Mouse (Mus musculus) ES-E14 (cell line): Measurements from ENCODE around the gene Pbx3. TPM values are rescaled to one million over a fixed set of nuclear protein-coding genes. Genes with fewer than 3 reads are reported as not detected.

Experiments used
- DNase-seq: peaks from one replicate; pipeline ENCODE4 v3.0.0-alpha.2; 2013; ENCODE audit warnings: low read depth, low spot score
- H3K27ac ChIP-seq: 2 replicates; pipeline ENCODE4 v1.5.1; 2012; ENCODE audit warnings: low read depth, mild to moderate bottlenecking, low read length, moderate library complexity, mixed read lengths; ENCODE audit not compliant: poor library complexity, insufficient read depth, severe bottlenecking
- H3K36me3 ChIP-seq: 2 replicates; pipeline ENCODE4 v1.6.1; 2012; ENCODE audit warnings: mild to moderate bottlenecking, low read length, moderate library complexity, mixed read lengths; ENCODE audit not compliant: control insufficient read depth, poor library complexity, insufficient read depth, severe bottlenecking
- H3K4me1 ChIP-seq, 2 experiments: fragments of 150-350 bp in 1 of 2; sonication (generic) in 1 of 2; 2 replicates each; pipeline ENCODE4 v1.6.1; 2012; ENCODE audit warnings: low read length in 2 of 2, mild to moderate bottlenecking in 1 of 2, mixed read lengths in 1 of 2; ENCODE audit not compliant: control insufficient read depth in 2 of 2, insufficient read depth in 2 of 2, poor library complexity in 1 of 2
- H3K4me3 ChIP-seq, 2 experiments: fragments of 150-350 bp in 1 of 2; sonication (generic) in 1 of 2; 2 replicates each; pipeline ENCODE4 v1.5.1; 2012; ENCODE audit warnings: low read length in 2 of 2, low read depth in 1 of 2, mild to moderate bottlenecking in 1 of 2, mixed read lengths in 1 of 2; ENCODE audit not compliant: insufficient read depth in 1 of 2, poor library complexity in 1 of 2, severe bottlenecking in 1 of 2
- H3K9ac ChIP-seq: 2 replicates; pipeline ENCODE4 v1.6.1; 2012; ENCODE audit warnings: low read depth, mild to moderate bottlenecking, low read length, mixed read lengths; ENCODE audit not compliant: poor library complexity, insufficient read depth, severe bottlenecking
- H3K9me3 ChIP-seq: fragments of 150-350 bp; sonication (generic); 2 replicates; pipeline ENCODE4 v1.6.1; 2012; ENCODE audit warnings: low read depth, mild to moderate bottlenecking, low read length; ENCODE audit not compliant: control insufficient read depth, insufficient read depth
- CHD2 ChIP-seq: IDR thresholded peaks from 2 replicates; pipeline ENCODE4 v1.6.1; 2014; ENCODE audit warnings: mild to moderate bottlenecking, low read depth, low read length, inconsistent platforms
- HCFC1 ChIP-seq: IDR thresholded peaks from 2 replicates; pipeline ENCODE4 v1.6.1; 2012; ENCODE audit warnings: low read length, inconsistent platforms, borderline replicate concordance; ENCODE audit not compliant: insufficient read depth
- MAFK ChIP-seq: IDR thresholded peaks from 2 replicates; pipeline ENCODE4 v1.6.1; 2014; ENCODE audit warnings: mild to moderate bottlenecking, low read depth, low read length, inconsistent platforms; ENCODE audit not compliant: insufficient read depth
- ZC3H11A ChIP-seq: IDR thresholded peaks from 2 replicates; pipeline ENCODE4 v1.6.1; 2012; ENCODE audit warnings: low read depth, mild to moderate bottlenecking, inconsistent platforms, low read length, borderline replicate concordance
- ZNF384 ChIP-seq: IDR thresholded peaks from 2 replicates; pipeline ENCODE4 v1.6.1; 2012; ENCODE audit warnings: low read depth, low read length, inconsistent platforms
- in situ Hi-C, 2 experiments: fragments of 600-800 bp; cut with MboI; formaldehyde crosslinking; loops; one replicate each; pipeline ENCODE4 v1.15.1; 2025; ENCODE audit warnings: low sequenced_read_pairs in 2 of 2, inconsistent platforms in 1 of 2; ENCODE audit not compliant: unreplicated experiment in 2 of 2
- total RNA-seq: library from RNA; depleted of rRNA; stranded (reverse); fragments of 300-350 nt; gene quantifications from 2 replicates; pipeline ENCODE4 v1.2.3, GENCODE M21; 2012

Gene Pbx3
- total RNA-seq, 1 experiment, result 6.6 TPM

DNA sequence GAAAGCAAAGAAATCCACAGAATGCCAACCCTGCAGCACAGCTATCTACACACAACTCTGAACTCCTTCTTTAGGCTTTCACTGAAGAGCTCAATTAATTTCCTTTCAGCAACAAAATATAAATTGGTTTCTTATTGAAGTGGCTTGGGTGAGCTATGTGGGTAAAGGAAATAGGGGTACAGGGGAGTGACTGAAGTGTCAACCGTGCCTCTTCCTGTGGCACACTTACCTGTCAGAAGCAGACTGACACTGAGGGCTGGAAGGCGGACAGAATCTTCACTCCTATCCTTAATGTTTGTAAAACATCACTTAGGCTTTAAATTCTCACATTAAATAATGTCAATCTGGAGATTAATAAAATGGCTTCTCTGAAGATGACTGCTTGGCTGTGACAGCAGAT is 168.6 kb downstream of the Pbx3 start:
- H3K9ac ChIP-seq, result no peak overlapping the region
- no peak for TF ChIP-seq ZC3H11A
- DNase-seq, result no peak
- no peaks in the 10 kb centered on the region for H3K9me3 ChIP-seq
- no peak overlapping the region for H3K4me3 ChIP-seq
- no peaks in the 10 kb centered on the region for H3K36me3 ChIP-seq
- in situ Hi-C loops, result no loop called here
- no peak overlapping the region for H3K27ac ChIP-seq
- H3K4me1 ChIP-seq, result no peaks in the 10 kb centered on the region

DNA sequence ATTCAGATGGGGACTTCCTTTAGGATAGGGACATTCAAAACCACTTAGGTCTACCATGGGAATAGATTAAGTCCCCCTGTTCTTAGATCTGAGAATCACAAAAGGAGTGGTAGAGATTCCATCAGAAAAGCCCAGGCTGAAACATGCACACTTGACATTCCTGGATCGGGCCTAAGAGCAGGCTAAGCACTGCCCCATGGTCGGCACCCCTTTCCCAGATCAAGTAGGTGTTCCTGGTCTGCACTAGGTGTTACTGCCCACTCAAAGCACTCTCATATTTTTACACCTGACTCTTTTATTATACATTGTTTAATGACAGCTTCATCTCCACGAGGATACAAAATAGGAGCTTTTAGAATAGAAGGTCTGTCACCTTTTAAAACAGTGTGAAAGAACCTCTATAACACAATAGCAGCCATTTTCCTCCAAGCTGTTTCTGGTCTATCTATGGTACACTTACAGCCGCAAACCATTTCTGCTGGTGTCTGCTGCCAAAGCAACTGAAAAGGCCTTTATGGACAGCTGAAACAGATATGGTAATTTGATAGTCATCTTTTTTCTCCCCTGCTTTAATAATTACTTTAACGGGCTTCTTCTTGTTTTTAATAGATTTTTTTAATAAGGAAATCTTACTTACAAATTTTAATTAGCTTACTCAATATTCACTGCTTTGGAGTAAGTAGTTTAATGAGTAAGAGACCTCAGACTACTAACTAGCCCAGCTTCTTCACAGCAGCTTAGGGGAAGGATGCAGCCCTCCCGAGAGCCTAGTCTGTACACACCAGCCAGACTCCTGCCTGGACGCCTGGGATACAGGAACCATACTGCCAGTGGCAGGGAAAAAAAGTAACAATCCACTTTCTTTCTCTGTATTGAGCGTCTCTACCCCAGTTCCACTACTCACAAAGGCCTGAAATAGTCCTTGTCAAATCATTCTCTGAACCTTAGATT is 178.8 kb downstream of the Pbx3 start:
- no peak for DNase-seq
- no peak for TF ChIP-seq ZC3H11A
- no peak for TF ChIP-seq CHD2
- no peak for TF ChIP-seq MAFK
- no peak overlapping the region for H3K9ac ChIP-seq
- no peak overlapping the region for H3K4me3 ChIP-seq
- no peaks in the 10 kb centered on the region for H3K9me3 ChIP-seq
- H3K36me3 ChIP-seq, result no peaks in the 10 kb centered on the region
- H3K27ac ChIP-seq, result no peak overlapping the region
- no peaks in the 10 kb centered on the region for H3K4me1 ChIP-seq
- in situ Hi-C loops, result no loop called here

DNA sequence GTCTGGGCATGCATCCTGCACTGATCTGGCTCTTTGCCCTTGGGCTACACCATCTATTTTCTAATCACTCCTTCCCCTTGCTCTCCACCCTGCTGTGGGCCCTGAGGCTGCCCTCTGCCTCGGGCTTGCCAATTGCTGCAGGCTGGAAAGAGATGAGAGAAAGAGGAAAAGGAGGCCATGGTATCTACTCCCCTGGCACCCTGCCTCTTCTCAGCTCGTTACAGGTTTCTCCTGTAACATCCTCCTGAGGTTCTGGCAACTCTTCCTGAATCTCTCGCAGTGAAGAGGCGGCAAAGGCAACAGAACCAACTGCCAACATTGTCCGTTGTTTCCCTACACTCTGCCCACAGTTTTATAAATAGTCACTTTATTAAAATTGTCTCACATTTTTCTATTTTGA is 179.7 kb downstream of the Pbx3 start:
- Histone ChIP-seq H3K4me1 (no peaks in the 10 kb centered on the region), H3K9ac (no peak overlapping the region), H3K9me3 (no peaks in the 10 kb centered on the region), H3K27ac (no peak overlapping the region), H3K4me3 (no peak overlapping the region), H3K36me3 (no peaks in the 10 kb centered on the region)
- in situ Hi-C loops, result no loop called here
- TF ChIP-seq ZNF384 (no peak), CHD2 (no peak), HCFC1 (no peak), MAFK (no peak), ZC3H11A (no peak)
- DNase-seq, result no peak

DNA sequence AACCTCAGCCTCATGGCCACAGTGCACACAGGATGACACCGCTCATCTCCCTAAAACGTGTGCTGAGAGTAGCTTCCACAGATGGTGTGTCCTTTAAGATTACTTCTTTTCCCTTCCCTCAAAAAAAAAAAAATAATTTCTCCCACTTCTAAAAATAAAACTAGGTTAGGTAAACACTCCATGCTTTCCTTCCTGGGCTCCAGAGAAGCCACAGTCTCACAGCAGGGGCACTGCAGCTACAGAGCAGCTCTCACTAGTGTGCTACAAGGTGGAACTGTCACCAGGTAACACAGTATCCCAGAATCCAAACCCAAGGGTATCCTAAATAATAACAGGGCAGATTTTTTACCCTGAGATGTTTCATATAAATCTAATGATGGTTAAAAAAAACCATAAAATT is 185.6 kb downstream of the Pbx3 start:
- TF ChIP-seq HCFC1, result no peak
- no peak for TF ChIP-seq ZNF384
- TF ChIP-seq ZC3H11A, result no peak
- H3K9ac ChIP-seq, result no peak overlapping the region
- no peak for DNase-seq
- H3K4me1 ChIP-seq, result no peaks in the 10 kb centered on the region
- H3K9me3 ChIP-seq, result no peaks in the 10 kb centered on the region
- no peaks in the 10 kb centered on the region for H3K36me3 ChIP-seq
- H3K4me3 ChIP-seq, result no peak overlapping the region
- no peak overlapping the region for H3K27ac ChIP-seq
- in situ Hi-C loops, result no loop called here

DNA sequence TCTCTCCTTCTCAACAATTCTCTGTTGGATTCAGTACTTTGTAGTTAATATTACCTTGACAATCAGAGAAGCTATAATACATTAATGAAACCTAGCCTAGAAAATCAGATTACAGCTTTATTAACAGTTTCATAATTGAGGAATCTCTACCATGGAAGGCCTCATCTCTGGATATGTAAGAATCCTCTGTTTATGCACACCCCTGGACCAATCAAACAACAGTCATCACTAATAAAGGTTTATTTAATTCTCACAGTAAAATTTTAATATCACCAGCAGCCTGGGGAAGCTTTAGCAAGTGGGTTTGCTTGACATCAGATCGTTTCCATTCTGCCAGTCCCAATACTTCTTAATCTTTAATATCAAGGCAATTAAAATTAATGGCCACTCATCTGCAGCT is 191.3 kb downstream of the Pbx3 start:
- no peak overlapping the region for H3K9ac ChIP-seq
- DNase-seq, result no peak
- no peaks in the 10 kb centered on the region for H3K9me3 ChIP-seq
- in situ Hi-C loops, result no loop called here
- no peaks in the 10 kb centered on the region for H3K36me3 ChIP-seq
- H3K4me1 ChIP-seq, result no peaks in the 10 kb centered on the region
- no peak overlapping the region for H3K4me3 ChIP-seq
- H3K27ac ChIP-seq, result no peak overlapping the region
- no peak for TF ChIP-seq MAFK
- no peak for TF ChIP-seq CHD2
- TF ChIP-seq HCFC1, result no peak
- no peak for TF ChIP-seq ZNF384
- no peak for TF ChIP-seq ZC3H11A
